Mouse (Mus musculus): ENCODE results near the gene Oit1. TPM values are rescaled to one million over a fixed set of nuclear protein-coding genes. Genes with fewer than 3 reads are reported as not detected.

Oit1 gene
- total RNA-seq, 4 experiments from 2014 or later, result not detected

GRCm38 (mm10) chr14:8302687-8303086 is 75.9 kb downstream of the Oit1 start:
- DNase-seq (ENCODE audit: low spot score in 2 of 2), result no peak

- no peak for DNase-seq (ENCODE audit: low spot score in 2 of 2)
Observed at GRCm38 (mm10) chr14:8300281-8300680, 78.3 kb downstream of the Oit1 start.

Other genes with a start within 250 kb of the Oit1 start
- gene Pdhb, start 205.7 kb downstream of the Oit1 start, total RNA-seq (2022), result 100 to 1,000 TPM; 153 to 174 (median 160) TPM
- 10 to 100 TPM; 34.4 to 40.6 (median 39.0) TPM for gene Kctd6, start 164.6 kb downstream of the Oit1 start, total RNA-seq (2022)
- gene Acox2, start 119.4 kb downstream of the Oit1 start, total RNA-seq (2022), result 1 to 10 TPM in 1 of 4 experiments, under 1 TPM in 1, not detected in 2; 0.84 to 1.4 TPM
- gene Fam107a, start 60.7 kb downstream of the Oit1 start, total RNA-seq (2022), result 100 to 1,000 TPM; 193 to 269 (median 228) TPM